Mouse (Mus musculus): Measurements from ENCODE around the gene Atxn2. TPM values are rescaled to one million over a fixed set of nuclear protein-coding genes. Genes with fewer than 3 reads are reported as not detected.
A peak's percentile ranks its signal among the peaks of the same experiment; 100 is the strongest.
"Not testable (repeated sequence)": the region's sequence is repeated elsewhere in the genome, so short reads cannot be mapped to it uniquely, and the experiment has no call there.

The Atxn2 gene
- polyA plus RNA-seq, 1 experiment, result not detected

DNA sequence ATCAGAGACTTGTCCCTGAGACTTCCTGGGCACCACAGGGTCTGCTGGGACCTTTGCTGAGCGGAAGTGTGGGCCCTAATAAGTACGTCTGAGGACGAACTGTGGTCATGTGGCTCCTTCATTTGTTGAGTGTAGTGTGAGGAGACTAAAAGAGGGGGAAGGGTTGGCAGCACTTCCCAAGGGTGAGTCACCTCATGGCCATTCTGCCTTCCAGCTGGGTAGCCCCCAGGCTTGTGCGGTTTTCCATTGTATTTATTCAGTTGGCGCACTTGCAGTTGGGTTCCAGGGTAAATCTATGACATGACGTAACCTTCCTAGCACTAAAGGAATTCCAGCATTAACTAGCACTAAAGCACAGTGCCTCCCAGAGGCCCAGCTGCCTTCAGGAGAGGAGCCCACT lies 25.6 kb upstream of the Atxn2 start:
- no peak overlapping the region for H3K27ac ChIP-seq (ENCODE audit: insufficient read depth, low read depth, low read length)
- H3K4me1 ChIP-seq (ENCODE audit: control insufficient read depth, insufficient read depth, low read length), result peaks cover 14% of the 10 kb centered on the region; the same call in 1 of the 2 replicates
- 43% methylated on average over 6 of the region's 6 CpGs for WGBS
- no peak overlapping the region for H3K4me3 ChIP-seq (ENCODE audit: insufficient read depth, low read depth, low read length)
- TF ChIP-seq CTCF (IDR thresholded peaks at IDR 0.05; ENCODE audit: insufficient read depth, low read depth, low read length) (no peak), POLR2A (IDR thresholded peaks at IDR 0.05; ENCODE audit: insufficient read depth, low read depth, low read length) (no peak)

DNA sequence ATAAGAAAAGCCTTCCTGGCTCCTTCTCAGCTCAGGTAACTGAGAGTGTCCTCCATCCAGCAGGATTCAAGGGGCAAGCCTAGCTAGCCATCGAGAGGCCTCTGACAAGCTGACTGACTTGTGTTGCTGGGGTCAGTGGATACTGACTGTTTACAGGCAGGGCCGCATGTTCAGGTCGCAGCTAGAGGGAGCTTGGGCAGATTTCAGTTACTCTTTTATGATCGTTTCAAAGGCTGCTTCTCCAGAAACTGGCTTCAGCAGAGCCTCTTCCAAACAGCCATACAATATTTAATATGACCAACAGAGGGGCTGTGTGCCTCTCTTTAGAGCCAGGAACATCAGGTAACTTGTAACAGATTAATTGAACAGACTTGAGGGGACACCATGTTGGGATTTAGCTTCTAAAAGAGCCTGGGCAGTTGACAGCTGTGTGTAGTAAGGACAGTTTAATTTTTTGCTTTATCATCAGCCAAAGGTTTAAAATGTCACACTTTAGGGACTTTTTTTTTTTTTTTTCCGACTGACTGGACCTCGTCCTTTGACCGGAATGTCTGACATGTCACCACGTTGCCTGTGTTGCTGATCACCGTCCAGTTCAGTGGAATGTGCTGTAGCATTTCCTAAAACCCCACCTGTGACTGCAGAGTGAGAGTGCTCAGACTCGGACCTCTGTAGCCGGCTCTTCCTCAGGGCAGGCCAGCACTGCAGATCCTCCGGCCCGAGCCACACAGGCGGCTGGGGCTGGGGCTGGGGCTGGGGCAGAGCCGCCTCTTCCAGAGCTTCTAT lies 24.8 kb upstream of the Atxn2 start:
- Histone ChIP-seq H3K4me3 (ENCODE audit: insufficient read depth, low read depth, low read length) (no peak overlapping the region), H3K4me1 (ENCODE audit: control insufficient read depth, insufficient read depth, low read length) (peaks cover 18% of the 10 kb centered on the region; the same call in 1 of the 2 replicates), H3K27ac (ENCODE audit: insufficient read depth, low read depth, low read length) (no peak overlapping the region)
- 65% methylated on average over 15 of the region's 15 CpGs for WGBS
- no peak for TF ChIP-seq CTCF (IDR thresholded peaks at IDR 0.05; ENCODE audit: insufficient read depth, low read depth, low read length)
- no peak for TF ChIP-seq POLR2A (IDR thresholded peaks at IDR 0.05; ENCODE audit: insufficient read depth, low read depth, low read length)

DNA sequence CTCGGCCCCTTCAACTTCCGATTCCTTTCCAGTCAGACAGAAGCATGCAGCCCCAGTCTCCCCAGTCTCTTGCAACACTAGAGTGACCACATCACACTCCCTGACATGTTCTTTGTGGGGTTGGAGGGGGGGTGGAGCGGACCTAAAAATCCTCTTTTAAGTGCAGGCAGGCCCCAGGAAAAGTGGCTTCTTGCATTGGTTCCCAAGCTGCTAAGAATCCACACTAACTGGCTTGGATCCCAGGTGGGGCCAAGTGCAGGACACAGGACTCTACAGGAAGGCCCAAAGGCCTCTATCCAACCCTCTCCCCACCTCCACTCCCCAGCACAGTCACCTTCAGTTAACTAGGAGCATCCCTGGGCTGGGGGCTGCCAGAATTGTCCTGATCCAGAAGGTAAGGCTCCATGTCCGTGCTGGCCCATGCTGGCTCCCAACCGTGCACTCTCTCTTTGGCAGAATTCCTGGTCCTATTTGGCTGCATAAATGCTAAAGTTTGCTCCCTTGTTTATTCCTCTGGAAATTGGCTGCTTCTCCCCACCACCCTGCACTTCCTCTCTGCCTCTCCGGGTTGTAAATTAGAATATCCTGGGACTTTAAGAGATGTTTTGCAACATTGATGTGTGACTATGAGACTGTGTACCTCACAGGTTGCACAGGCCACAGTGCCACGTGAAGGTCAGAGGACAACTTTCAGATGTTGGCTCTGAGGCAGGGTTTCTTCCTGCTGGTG lies 20.5 kb upstream of the Atxn2 start:
- no peak overlapping the region for H3K27ac ChIP-seq (ENCODE audit: insufficient read depth, low read depth, low read length)
- TF ChIP-seq CTCF (IDR thresholded peaks at IDR 0.05; ENCODE audit: insufficient read depth, low read depth, low read length) (no peak), POLR2A (IDR thresholded peaks at IDR 0.05; ENCODE audit: insufficient read depth, low read depth, low read length) (no peak)
- peaks cover 13% of the 10 kb centered on the region; the same call in 1 of the 2 replicates for H3K4me1 ChIP-seq (ENCODE audit: control insufficient read depth, insufficient read depth, low read length)
- H3K4me3 ChIP-seq (ENCODE audit: insufficient read depth, low read depth, low read length), result no peak overlapping the region
- WGBS, result 46% methylated on average over 7 of the region's 7 CpGs

DNA sequence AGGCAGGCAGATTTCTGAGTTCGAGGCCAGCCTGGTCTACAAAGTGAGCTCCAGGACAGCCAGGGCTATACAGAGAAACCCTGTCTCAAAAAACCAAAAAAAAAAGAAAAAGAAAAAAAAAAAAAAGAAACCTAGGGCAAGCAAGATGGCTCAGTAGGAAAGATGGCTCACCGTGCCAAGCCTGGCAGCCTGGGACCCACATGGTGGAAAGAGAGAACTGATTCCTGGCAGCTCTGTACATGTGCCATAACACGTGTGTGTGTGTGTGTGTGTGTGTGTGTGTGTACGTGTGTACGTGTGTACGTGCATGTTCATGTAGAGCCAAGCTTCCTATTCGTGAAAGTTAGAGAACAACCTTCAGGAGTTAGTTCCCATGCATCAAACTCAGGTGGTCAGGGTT lies 19.7 kb upstream of the Atxn2 start:
- H3K27ac ChIP-seq (ENCODE audit: insufficient read depth, low read depth, low read length); H3K4me3 ChIP-seq (ENCODE audit: insufficient read depth, low read depth, low read length): not testable (repeated sequence)
- WGBS, result 90% methylated on average over 7 of the region's 7 CpGs
- H3K4me1 ChIP-seq (ENCODE audit: control insufficient read depth, insufficient read depth, low read length), result peaks cover 12% of the 10 kb centered on the region; the same call in 1 of the 2 replicates

DNA sequence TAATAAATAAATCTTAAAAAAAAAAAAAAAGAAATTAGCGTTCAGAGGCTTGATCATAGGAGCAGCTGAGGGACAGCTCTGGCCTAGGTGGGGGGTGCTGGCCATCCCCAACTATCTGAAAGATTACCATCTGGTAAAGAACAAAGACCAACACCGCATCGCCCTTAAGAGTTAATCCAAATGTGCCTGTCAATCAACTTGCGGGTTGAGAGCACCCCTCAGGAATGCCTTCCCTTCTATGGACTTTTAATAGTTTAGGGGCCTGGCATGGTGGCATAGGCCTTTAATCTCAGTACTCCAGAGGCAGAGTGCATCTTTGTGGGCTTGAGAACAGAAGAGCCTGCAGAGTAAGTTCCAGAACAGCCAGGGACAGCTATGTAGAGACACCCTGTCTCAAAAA lies 18.2 kb upstream of the Atxn2 start:
- peaks cover 11% of the 10 kb centered on the region for H3K4me1 ChIP-seq (ENCODE audit: control insufficient read depth, insufficient read depth, low read length)
- no peak overlapping the region for H3K4me3 ChIP-seq (ENCODE audit: insufficient read depth, low read depth, low read length)
- 79% methylated on average over 4 of the region's 4 CpGs for WGBS
- TF ChIP-seq CTCF (IDR thresholded peaks at IDR 0.05; ENCODE audit: insufficient read depth, low read depth, low read length) (no peak), POLR2A (IDR thresholded peaks at IDR 0.05; ENCODE audit: insufficient read depth, low read depth, low read length) (no peak)
- H3K27ac ChIP-seq (ENCODE audit: insufficient read depth, low read depth, low read length), result no peak overlapping the region

DNA sequence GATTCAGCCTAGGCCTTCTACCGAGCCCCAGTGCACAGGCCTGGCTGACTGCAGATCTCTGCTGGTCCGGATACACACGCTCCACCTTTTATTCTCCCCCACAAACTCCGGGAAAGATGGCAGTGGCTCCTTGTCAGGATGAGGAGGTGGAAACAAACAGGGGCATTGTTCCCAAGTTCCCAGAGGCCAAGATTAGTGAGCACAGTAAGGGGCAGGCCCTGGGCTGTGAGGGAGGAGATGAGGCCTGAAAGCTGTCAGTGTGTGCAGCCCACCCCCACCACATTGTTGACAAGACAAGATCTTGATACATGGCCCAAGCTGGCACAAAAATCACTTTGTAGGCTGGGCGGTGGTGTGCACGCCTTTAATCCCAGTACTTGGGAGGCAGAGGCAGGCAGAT lies 14.4 kb upstream of the Atxn2 start:
- no peak overlapping the region for H3K27ac ChIP-seq (ENCODE audit: insufficient read depth, low read depth, low read length)
- H3K4me1 ChIP-seq (ENCODE audit: control insufficient read depth, insufficient read depth, low read length), result peaks cover 13% of the 10 kb centered on the region
- TF ChIP-seq CTCF (IDR thresholded peaks at IDR 0.05; ENCODE audit: insufficient read depth, low read depth, low read length) (no peak), POLR2A (IDR thresholded peaks at IDR 0.05; ENCODE audit: insufficient read depth, low read depth, low read length) (no peak)
- 50% methylated on average over 6 of the region's 6 CpGs for WGBS
- no peak overlapping the region for H3K4me3 ChIP-seq (ENCODE audit: insufficient read depth, low read depth, low read length)

DNA sequence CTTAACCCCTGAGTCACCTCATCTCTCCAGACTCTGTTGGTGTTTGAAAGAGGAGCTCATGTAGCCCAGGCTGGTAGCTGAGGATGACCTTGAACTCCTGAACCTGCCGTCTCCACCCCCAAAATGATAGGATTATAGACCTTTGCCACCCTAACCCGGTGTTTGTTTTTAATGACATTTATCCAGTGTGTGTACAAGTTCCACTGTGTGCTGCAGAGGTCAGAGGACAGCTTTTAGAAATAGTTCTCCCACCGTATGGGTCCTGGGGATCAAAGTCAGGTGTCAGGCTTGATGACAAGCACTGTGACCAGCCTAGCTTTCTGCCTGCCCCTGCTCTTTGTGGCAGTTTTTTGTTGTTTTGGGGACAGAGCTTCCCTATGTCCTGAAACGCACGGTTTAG lies 11.2 kb upstream of the Atxn2 start:
- H3K4me1 ChIP-seq (ENCODE audit: control insufficient read depth, insufficient read depth, low read length), result peaks cover 19% of the 10 kb centered on the region
- TF ChIP-seq CTCF (IDR thresholded peaks at IDR 0.05; ENCODE audit: insufficient read depth, low read depth, low read length), result no peak
- no peak for TF ChIP-seq POLR2A (IDR thresholded peaks at IDR 0.05; ENCODE audit: insufficient read depth, low read depth, low read length)
- H3K27ac ChIP-seq (ENCODE audit: insufficient read depth, low read depth, low read length), result peak overlapping the region; percentile 71; the same call in 1 of the 2 replicates
- 55% methylated on average over 5 of the region's 5 CpGs for whole genome bisulfite sequencing
- no peak overlapping the region for H3K4me3 ChIP-seq (ENCODE audit: insufficient read depth, low read depth, low read length)

DNA sequence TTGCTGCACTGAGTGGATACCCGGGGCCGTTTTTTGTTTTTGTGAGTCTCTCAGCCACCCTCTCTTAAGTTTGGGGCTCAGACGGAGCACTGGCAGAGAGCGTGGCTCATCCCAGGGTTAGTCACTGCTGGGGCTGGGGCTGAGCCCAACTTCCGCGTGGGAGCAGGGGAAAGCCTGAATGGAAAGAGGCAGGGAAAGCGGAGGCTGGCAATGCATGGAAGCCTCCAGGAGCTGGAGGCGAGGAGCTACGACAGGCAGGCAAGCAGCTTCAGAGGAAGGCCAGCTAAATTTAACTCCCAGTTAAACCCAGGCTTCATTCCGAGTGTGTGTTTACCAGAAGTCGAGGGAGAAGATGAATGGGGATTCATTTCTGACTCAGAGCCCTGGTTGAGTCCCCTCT lies 10.6 kb upstream of the Atxn2 start:
- WGBS, result 3% methylated on average over 11 of the region's 11 CpGs
- Histone ChIP-seq H3K27ac (ENCODE audit: insufficient read depth, low read depth, low read length) (peak overlapping the region; percentile 71; the same call in 1 of the 2 replicates), H3K4me3 (ENCODE audit: insufficient read depth, low read depth, low read length) (no peak overlapping the region), H3K4me1 (ENCODE audit: control insufficient read depth, insufficient read depth, low read length) (peaks cover 20% of the 10 kb centered on the region)
- TF ChIP-seq CTCF (IDR thresholded peaks at IDR 0.05; ENCODE audit: insufficient read depth, low read depth, low read length) (no peak), POLR2A (IDR thresholded peaks at IDR 0.05; ENCODE audit: insufficient read depth, low read depth, low read length) (no peak)

DNA sequence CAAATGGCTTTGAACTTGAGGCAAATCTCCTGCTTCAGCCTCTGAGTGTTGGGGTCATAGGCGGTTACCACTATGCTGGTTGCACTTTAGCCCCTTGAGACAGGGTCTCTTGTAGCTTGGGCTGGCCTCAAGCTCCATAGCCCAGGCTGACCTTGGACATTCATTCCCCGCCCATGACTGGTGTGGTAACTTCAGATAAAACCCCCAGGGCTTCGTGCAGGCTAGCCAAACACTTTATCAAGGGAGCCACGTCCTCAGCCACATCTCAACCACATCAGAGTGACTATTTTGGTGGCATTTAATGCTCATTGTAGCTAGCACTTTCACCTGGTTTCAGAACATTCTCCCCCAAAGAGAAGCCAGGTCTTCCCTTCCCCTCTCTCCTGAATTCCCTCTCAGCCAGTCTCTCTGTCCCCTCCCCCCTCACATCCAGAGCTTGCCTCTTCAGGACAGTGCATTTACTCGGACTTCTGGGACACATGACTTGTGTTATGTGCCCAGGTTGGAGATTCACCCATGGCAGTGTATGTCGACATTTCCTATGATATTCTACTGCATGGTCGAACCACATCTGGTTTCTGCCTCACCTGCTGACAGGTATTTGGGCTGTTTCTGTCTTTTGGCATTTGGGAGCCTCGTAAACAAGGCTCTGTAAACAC lies 9.9 kb upstream of the Atxn2 start:
- Histone ChIP-seq H3K27ac (ENCODE audit: insufficient read depth, low read depth, low read length) (peak overlapping the region; percentile 38), H3K4me1 (ENCODE audit: control insufficient read depth, insufficient read depth, low read length) (peaks cover 20% of the 10 kb centered on the region), H3K4me3 (ENCODE audit: insufficient read depth, low read depth, low read length) (no peak overlapping the region)
- 61% methylated on average over 8 of the region's 8 CpGs for WGBS
- TF ChIP-seq CTCF (IDR thresholded peaks at IDR 0.05; ENCODE audit: insufficient read depth, low read depth, low read length) (no peak), POLR2A (IDR thresholded peaks at IDR 0.05; ENCODE audit: insufficient read depth, low read depth, low read length) (no peak)
